Mouse (Mus musculus) hindbrain, embryonic 11.5 days (tissue): ENCODE data around the gene Ypel3. TPM values are rescaled to one million over a fixed set of nuclear protein-coding genes. Genes with fewer than 3 reads are reported as not detected.
"Not testable (repeated sequence)": the region's sequence is repeated elsewhere in the genome, so short reads cannot be mapped to it uniquely, and the experiment has no call there.

ENCODE experiments used
- ATAC-seq: fragments of 200-750 bp; cut with Nextera tagmentation; 2 replicates; pipeline ENCODE4 v1.8.0; 2017; ENCODE audit warnings: mild to moderate bottlenecking, moderate TSS enrichment, moderate library complexity; ENCODE audit not compliant: low FRiP score
- DNase-seq: peaks from one replicate; pipeline ENCODE4 v3.0.0-alpha.2; 2015; ENCODE audit warnings: low spot score
- H3K27ac ChIP-seq: fragments of 300-500 bp; sonication (generic); 2 replicates; pipeline ENCODE4 v1.5.1; 2014; ENCODE audit warnings: mild to moderate bottlenecking, low read depth, low read length
- H3K27me3 ChIP-seq: fragments of 300-500 bp; sonication (generic); 2 replicates; pipeline ENCODE4 v1.6.1; 2014; ENCODE audit warnings: mild to moderate bottlenecking, low read length, moderate library complexity, mixed read lengths; ENCODE audit not compliant: control insufficient read depth, insufficient read depth
- H3K36me3 ChIP-seq: fragments of 300-500 bp; sonication (generic); 2 replicates; pipeline ENCODE4 v1.6.1; 2014; ENCODE audit warnings: mild to moderate bottlenecking, low read length, moderate library complexity, mixed read lengths; ENCODE audit not compliant: control insufficient read depth, insufficient read depth
- H3K4me1 ChIP-seq: fragments of 300-500 bp; sonication (generic); replicated peaks from 2 replicates; pipeline ENCODE4 v1.6.1; 2014; ENCODE audit warnings: low read length, mixed read lengths; ENCODE audit not compliant: control insufficient read depth, insufficient read depth
- H3K4me2 ChIP-seq: fragments of 300-500 bp; sonication (generic); replicated peaks from 2 replicates; pipeline ENCODE4 v1.6.1; 2014; ENCODE audit warnings: mild to moderate bottlenecking, low read depth, low read length
- H3K4me3 ChIP-seq: fragments of 300-500 bp; sonication (generic); 2 replicates; pipeline ENCODE4 v1.5.1; 2014; ENCODE audit warnings: low read depth, low read length
- H3K9ac ChIP-seq: fragments of 300-500 bp; sonication (generic); 2 replicates; pipeline ENCODE4 v1.6.1; 2014; ENCODE audit warnings: low read depth, low read length
- H3K9me3 ChIP-seq: fragments of 300-500 bp; sonication (generic); 2 replicates; pipeline ENCODE4 v1.6.1; 2016; ENCODE audit warnings: low read length; ENCODE audit not compliant: control insufficient read depth
- WGBS: fragments of 180-500 bp; shearing (Covaris S2); extraction: QIAGEN DNeasy Blood & Tissue Kit; methylation state at CpG from one replicate; pipeline ENCODE4 v1.1.7; 2014; 5-methylcytosine and 5-hydroxymethylcytosine counted together
- polyA plus RNA-seq: library from polyadenylated mRNA; unstranded; fragments of >200 nt; fragmentation: Nextera tagmentation; extraction: Ambion mirVana; gene quantifications from 2 replicates; pipeline ENCODE4 v1.2.1, GENCODE M21; 2014

Gene Ypel3
- polyA plus RNA-seq, 1 experiment from 2014 or later = 114 TPM

DNA sequence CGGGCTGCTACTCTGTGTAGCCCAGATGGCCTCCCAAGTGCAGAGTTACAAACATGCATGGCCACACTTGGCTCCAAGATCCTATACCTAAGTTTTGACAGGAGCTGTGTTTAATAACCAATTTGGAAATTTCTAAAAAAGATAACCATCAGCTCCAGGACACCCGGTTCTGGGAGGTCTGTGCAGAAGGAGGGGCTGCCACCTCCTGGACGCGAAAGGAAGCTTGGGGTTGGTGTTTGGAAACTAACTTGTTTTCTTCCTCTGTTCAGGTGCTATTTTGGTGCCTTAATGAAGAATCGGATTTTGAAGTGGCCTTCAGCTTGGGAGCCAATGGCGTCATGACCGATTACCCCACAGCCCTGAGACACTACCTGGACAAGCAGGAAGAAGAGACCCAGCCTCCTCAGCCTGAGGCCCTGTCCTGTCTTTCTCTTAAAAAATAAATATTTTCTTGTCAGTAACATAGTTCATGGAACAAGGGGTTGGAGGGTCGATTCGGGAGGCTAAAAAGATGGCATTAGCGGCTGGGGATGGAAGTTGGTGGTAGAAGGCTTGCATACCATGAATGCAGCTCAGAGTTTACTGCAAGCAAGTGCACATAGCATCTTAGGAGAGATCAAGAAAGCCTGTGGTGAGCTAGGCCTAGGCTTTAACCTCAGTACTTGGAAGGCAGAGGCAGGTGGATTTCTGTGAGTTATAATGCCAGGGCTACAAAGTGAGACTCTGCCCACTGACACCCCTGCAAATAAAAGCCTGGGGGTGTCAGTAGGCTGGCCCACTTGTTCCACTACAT, 1.4 kb upstream of the Ypel3 start:
- DNase-seq (no peak), ATAC-seq (no peak)
- Histone ChIP-seq H3K4me1 (peaks cover 10% of the 10 kb centered on the region), H3K36me3 (no peaks in the 10 kb centered on the region), H3K4me3 (no peak overlapping the region), H3K9ac (no peak overlapping the region), H3K27ac (no peak overlapping the region), H3K4me2 (no peak overlapping the region), H3K27me3 (no peaks in the 10 kb centered on the region), H3K9me3 (no peaks in the 10 kb centered on the region)
- 83% methylated on average over 10 of the region's 10 CpGs for whole genome bisulfite sequencing

DNA sequence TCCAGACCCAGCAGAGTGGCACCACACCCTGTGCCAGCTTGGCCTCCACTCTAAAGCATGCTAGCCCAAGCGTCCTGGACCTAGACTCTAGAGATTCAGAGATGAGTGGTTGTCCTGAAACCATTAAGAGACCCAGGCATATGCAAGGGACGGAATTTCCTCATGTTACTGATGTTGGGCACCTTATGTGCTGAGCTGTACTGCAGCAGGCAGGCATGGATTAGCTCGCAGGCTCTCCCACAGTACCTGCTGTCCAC, 849 bp upstream of the Ypel3 start:
- peak overlapping the region; percentile 95; the same call in 1 of the 2 replicates for H3K4me2 ChIP-seq
- no peaks in the 10 kb centered on the region for H3K9me3 ChIP-seq
- WGBS = 70% methylated on average over 3 of the region's 3 CpGs
- H3K27ac ChIP-seq = peak overlapping the region; percentile 71
- H3K27me3 ChIP-seq = no peaks in the 10 kb centered on the region
- peak overlapping the region; percentile 85; the same call in 1 of the 2 replicates for H3K9ac ChIP-seq
- H3K36me3 ChIP-seq = no peaks in the 10 kb centered on the region
- H3K4me3 ChIP-seq = peak overlapping the region; percentile 56; the same call in 1 of the 2 replicates
- H3K4me1 ChIP-seq = peaks cover 10% of the 10 kb centered on the region
- DNase-seq (no peak), ATAC-seq (no peak)

- peak overlapping the region; percentile 42; the same call in 1 of the 2 replicates for H3K27ac ChIP-seq
- no peaks in the 10 kb centered on the region for H3K36me3 ChIP-seq
- 40% methylated on average over 7 of the region's 10 CpGs for WGBS
- DNase-seq (no peak), ATAC-seq (no peak)
- H3K9me3 ChIP-seq = no peaks in the 10 kb centered on the region
- H3K9ac ChIP-seq = peak overlapping the region; percentile 85
- H3K4me3 ChIP-seq = peak overlapping the region; percentile 56
- no peaks in the 10 kb centered on the region for H3K27me3 ChIP-seq
- peaks cover 10% of the 10 kb centered on the region for H3K4me1 ChIP-seq
- H3K4me2 ChIP-seq = peak overlapping the region; percentile 95
These were observed 721 bp downstream of the Ypel3 start for GRCm38 (mm10) chr7:126777476-126777875.

DNA sequence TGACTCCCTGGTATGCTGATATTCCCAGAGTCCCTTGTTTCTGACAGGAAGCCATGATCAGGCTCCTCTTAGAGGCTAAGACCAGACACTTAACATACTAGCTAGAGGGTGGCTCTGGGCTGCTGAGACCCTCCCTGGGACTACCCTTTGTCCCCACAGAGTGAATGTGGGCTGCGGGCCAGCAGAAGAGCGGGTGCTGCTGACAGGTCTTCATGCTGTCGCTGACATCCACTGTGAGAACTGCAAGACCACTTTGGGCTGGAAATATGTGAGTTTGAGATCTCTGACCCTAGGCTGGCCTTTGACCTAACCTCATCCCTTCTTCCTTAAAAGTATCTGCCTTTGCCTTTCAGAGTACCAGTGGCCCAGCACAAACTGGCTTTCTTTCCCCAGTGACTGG, 1.4 kb downstream of the Ypel3 start:
- Histone ChIP-seq H3K4me3 (no peak overlapping the region), H3K9ac (no peak overlapping the region), H3K27me3 (no peaks in the 10 kb centered on the region), H3K4me1 (peaks cover 10% of the 10 kb centered on the region), H3K9me3 (no peaks in the 10 kb centered on the region), H3K4me2 (0 out of 2 replicates have a peak overlapping the region, but pooled peaks have one; percentile 95), H3K36me3 (no peaks in the 10 kb centered on the region), H3K27ac (no peak overlapping the region)
- 72% methylated on average over 3 of the region's 3 CpGs for WGBS
- DNase-seq (no peak), ATAC-seq (no peak)

DNA sequence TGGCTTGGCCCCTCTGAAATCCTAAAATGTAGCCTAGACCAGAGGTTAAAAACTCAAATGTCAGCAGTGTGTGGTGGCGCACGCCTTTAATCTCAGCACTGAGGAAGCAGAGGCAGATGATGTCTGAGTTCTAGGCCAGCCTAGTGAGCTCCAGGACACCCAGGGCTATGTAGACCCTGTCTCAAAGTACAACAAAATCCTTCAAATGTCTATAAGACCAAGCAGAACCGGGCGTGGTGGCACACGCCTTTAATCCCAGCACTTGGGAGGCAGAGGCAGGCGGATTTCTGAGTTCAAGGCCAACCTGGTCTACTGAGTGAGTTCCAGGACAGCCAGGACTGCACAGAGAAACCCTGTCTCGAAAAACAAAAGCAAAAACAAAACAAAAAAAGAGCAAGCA, 2.3 kb downstream of the Ypel3 start:
- DNase-seq, ATAC-seq, H3K9me3 ChIP-seq, H3K4me2 ChIP-seq, H3K27ac ChIP-seq, H3K9ac ChIP-seq, H3K27me3 ChIP-seq, H3K4me1 ChIP-seq, H3K4me3 ChIP-seq, H3K36me3 ChIP-seq: not testable (repeated sequence)
- WGBS = 95% methylated on average over 7 of the region's 7 CpGs

DNA sequence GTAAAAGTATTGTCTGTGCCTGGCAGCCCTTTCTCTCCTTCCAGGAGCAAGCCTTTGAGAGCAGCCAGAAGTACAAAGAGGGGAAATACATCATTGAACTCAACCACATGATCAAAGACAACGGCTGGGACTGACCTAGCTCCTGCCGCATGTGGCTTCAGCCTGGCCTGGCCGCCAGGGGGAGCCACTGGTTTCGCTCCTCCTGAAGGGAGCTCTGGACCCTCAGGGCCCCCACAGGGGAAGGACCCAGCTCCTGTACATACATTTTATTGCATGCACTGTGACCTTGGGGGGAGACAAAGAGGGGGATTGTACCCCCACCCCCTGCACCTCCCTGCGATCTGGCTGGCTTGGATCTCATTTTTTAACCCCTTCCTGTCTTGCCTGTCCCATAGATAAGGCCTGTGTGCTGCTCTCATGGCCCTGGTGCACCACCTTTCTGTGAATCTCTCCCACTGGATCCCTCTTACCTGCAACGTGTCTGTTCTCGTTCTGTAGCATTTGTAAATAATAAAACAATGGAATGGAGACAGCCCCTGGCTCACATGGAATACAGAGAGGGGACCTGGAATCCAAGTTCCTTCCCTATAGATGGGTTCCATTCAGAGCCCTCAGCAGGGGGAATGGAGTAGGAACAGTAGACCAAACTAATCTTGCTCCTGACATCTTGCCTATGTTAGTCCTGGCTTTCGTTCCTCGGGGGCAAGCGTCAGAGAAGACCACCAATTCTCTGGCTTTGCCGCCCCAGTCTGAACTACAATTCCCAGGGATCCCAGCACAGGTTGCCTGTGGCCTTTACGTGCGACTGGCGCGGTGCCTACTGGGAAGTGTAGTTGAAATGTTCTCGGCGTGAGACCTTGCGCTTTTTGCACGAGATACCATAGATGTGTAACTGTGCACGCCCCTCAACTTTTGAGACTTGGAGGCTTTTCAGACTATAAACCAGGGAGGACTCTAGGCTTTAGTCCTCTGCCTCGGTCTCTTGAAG, 3.5 kb downstream of the Ypel3 start:
- DNase-seq (peak; percentile 96), ATAC-seq (peak; percentile 77)
- H3K4me1 ChIP-seq = peaks cover 10% of the 10 kb centered on the region
- no peaks in the 10 kb centered on the region for H3K27me3 ChIP-seq
- under 1% methylated on average over 21 of the region's 21 CpGs for WGBS
- H3K4me2 ChIP-seq = peak overlapping the region; percentile 92
- peaks cover 6% of the 10 kb centered on the region; the same call in 1 of the 2 replicates for H3K36me3 ChIP-seq
- peak overlapping the region; percentile 77 for H3K27ac ChIP-seq
- H3K4me3 ChIP-seq = peak overlapping the region; percentile 43
- H3K9me3 ChIP-seq = no peaks in the 10 kb centered on the region
- H3K9ac ChIP-seq = peak overlapping the region; percentile 34

GRCm38 (mm10) chr7:126780971-126781635, 4.3 kb downstream of the Ypel3 start, which contains the start of gene Tbx6:
Gene Tbx6 (plus strand): TSS chr7:126781483.
- Histone ChIP-seq H3K4me1 (peaks cover 5% of the 10 kb centered on the region), H3K27ac (peak within 1 kb of the TSS; percentile 77)
- DNase-seq = no peak

DNA sequence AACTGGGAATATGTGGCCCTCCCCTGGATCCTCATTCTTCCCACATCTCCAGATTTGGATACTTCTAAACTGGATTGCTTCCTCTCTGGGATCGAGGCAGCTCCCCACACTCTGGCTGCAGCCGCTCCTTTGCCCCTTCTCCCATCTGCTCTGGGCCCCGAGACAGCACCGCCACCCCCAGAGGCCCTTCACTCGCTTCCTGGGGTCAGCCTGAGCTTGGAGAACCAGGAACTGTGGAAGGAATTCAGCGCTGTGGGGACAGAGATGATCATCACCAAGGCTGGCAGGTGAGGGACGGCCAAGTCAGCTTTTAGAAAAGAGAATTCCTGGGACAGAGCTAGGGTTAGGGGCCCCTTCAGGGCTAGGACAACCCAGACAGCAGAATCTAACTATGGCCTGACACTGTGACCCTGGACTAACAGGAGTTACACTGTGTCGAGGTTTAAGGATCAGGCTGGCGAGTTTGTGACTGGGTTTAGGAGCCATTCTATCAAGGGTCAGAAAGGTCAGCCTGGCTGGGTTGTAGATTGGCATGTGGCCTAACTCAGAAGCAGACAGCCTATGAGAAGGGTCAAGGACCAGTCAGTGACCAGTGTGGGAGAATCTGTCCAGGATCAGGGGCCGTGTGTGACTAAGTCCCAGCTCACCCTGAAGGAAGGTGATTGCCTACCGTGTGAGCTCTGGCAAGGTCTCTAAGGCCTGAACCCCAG, 5.1 kb downstream of the Ypel3 start:
- Histone ChIP-seq H3K27me3 (no peaks in the 10 kb centered on the region), H3K9me3 (no peaks in the 10 kb centered on the region), H3K4me3 (no peak overlapping the region), H3K4me1 (peaks cover 4% of the 10 kb centered on the region; the same call in 1 of the 2 replicates), H3K27ac (no peak overlapping the region), H3K4me2 (peak overlapping the region; percentile 92), H3K36me3 (peaks cover 7% of the 10 kb centered on the region; the same call in 1 of the 2 replicates), H3K9ac (no peak overlapping the region; the same call in 1 of the 2 replicates)
- DNase-seq (no peak), ATAC-seq (no peak)
- 34% methylated on average over 11 of the region's 11 CpGs for WGBS

More at GRCm38 (mm10) chr7:126780971-126781635, 4.3 kb downstream of the Ypel3 start, which contains the start of gene Tbx6:
- 7% methylated on average over 22 of the region's 22 CpGs for WGBS
- H3K4me3 ChIP-seq = peak within 1 kb of the TSS; percentile 43
- H3K36me3 ChIP-seq = peaks cover 7% of the 10 kb centered on the region; the same call in 1 of the 2 replicates
- peak; percentile 30 for ATAC-seq
- H3K4me2 ChIP-seq = peak within 1 kb of the TSS; percentile 92
- H3K27me3 ChIP-seq = no peaks in the 10 kb centered on the region
- H3K9ac ChIP-seq = peak within 1 kb of the TSS; percentile 34
- H3K9me3 ChIP-seq = no peaks in the 10 kb centered on the region
